Mouse (Mus musculus) neural tube, embryonic 10.5 days (tissue): ENCODE results near the gene Hsh2d.

Experiments
- DNase-seq: peaks from one replicate; pipeline ENCODE4 v3.0.0-alpha.2; 2017; ENCODE audit warnings: low spot score; ENCODE audit errors: extremely low spot score

The Hsh2d gene

DNA sequence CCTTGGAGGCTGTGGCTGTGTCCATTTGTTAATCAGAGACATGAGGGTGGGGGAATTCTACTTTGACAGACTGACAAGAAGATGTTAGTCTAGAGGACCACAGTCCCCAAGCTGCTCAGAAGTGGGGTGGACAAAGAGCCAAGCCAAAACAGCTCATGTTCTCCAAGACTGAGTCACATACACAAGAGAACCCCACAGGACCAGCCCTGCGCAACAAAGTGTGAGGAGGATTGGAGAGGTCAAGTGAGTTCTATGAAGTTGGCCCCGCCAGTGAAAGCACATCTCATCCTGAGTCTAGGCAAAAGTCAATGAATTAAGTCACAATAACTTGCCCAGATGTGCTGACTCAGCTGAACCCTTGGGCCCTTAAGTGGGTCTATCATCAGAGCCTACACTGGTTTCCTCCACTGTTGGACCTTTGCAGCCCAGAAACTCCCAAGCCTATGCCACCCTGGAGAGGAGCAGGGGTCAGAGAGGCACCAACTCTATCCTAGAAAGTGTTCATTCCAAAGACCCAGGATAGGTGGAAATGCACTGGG lies 1.6 kb upstream of the Hsh2d start:
- no peak for DNase-seq

DNA sequence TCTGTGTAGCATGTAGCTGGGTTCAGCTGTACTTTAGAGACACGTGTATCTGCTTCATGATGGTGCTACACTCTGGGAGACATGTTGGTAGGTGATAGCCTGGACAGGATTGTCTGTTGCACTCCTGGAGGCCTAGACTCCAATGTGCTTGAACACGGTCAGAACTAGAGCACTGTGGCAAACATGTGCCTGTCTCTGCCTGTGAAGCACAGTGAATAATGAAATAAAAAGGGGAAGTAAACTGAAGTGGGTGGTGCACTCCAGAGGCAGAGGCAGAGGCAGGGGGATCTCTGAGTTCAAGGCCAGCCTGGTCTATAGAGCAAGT lies 739 bp downstream of the Hsh2d start:
- DNase-seq: no peak

DNA sequence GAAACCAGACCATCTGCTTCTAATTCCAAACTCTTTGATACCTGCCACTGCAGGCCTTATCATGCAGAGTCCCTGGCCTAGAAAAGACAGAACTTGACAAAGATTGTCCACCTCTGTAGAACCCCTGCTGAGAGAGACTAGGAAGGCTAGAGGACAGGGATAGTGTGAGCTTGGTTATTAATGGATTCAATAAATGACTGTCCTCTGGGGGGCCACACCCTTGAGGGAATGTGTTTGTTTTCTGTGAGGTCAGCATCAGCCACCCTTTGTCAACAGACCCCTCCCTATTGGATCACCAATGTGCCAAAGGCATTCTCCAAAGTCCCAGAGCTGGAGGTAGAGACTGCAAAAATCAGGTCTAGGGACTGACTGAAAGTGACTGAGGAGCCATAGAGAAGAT lies 2.6 kb downstream of the Hsh2d start:
- no peak for DNase-seq

DNA sequence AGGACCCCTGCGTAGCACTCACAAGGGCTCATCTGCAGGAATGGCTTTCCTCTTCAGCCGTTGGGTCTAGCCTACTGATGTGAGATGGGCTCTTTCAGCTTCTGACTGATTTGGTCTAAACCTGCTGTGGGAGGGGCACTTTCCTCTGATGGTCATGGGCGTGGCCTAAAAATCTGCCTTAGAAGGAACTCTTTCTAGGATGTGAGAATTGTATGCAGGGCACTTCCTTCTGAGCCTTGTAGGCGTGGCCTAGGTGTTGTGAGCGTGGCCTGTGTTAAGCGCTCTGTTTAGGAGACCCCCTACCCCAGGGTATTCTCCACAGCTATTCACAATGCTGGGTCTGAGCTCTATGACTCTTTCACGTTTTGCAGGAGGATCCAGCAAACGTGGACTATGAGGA lies 8.6 kb downstream of the Hsh2d start:
- DNase-seq: no peak

DNA sequence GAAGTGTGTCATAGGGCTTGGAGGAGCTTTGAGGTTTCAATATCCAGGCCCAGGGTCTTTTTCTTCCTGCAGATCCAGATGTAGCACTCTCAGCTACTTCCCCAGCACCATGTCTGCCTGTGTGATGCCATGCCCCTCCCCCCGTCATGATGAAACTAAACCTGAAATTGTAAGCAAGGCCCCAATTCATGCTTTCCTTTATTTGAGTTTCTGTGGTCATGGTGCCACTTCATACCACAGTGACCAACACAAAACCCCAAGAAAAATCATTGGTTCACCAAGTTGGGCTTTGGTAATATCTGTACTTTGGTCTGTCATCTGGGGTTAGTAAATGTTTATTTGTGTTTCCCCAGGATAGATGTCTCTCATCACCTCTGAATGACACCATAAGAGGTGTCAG lies 19.1 kb downstream of the Hsh2d start:
- no peak for DNase-seq

DNA sequence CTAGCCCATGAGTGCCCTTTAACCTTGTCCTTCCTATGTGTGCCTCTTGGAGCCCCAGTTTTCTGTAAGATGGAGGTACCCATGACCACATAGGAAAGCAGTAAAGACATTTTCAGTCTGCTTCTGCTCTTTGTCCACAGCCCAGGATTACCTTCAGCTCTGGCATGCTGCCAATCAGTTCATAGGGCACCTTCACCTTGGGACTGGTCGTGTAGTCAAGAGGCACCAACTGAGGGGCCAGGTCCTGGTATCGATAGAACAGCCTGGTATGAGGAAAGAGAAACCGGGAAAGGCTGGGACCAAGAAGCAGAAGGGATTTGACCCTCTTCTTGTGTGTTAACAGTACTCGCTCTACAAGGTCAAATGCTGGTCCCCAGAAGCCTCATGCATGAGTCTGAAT lies 20.8 kb downstream of the Hsh2d start:
- no peak for DNase-seq

DNA sequence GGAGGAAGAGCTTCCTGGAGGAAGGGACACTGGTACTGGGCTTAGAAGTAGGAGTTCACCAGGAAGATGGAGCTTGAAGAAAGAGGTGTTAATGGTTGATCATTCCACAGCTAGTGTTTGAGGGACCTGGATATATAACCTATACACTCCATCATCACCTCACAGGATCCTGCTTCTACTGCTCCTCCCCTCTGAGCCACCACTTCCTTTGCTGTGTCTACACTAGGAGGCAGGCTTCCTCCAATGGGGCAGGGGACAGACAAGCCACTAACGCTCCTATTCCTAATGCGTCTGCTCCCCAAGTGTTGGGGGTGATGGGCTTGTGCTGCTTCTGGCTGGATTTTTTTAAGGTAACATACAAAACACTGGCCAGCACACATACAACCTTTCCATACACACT lies 21.3 kb downstream of the Hsh2d start:
- no peak for DNase-seq

DNA sequence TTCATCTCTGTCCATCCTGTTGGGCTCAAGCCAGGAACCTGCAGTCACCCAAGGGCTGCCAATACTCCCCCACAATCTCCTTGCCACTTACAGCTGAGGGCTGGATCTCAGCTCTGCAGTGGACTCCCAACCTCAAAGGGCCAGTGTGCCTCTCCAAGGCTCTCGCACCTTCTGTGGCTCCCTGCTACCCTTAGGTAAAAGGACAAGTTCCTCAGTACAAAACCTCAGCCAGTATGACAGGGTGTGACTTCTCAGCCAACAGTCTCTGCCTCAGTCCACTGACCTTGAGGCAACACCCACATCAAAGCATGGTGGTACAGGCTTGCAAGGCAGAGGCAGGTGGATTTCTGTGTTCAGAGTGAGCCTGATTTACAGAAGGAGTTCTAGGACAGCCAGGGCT lies 22.4 kb downstream of the Hsh2d start:
- no peak for DNase-seq

DNA sequence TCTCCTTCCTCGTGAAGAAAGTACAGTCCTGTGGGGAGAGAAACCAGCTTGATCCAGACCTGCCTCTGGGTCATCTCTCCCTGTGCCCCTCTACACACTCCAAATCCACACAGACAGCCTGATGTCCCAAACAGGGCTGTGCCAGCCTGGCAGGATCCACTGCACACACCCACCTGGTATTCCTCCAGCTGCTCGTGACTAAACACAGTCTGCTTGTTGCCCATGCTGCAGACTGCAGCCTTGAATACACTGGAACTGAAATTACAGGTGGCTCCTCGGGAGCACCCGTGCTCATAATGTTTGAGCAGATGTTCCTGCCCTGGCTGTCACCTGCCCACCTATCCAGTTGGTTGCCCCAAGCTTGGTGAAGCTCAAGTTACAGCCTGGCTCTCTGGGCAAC lies 23.3 kb downstream of the Hsh2d start, which contains the start of gene Cib3:
Gene Cib3 (minus strand): TSS at position 87 of the 400 bp plus-strand sequence.
- DNase-seq: no peak

DNA sequence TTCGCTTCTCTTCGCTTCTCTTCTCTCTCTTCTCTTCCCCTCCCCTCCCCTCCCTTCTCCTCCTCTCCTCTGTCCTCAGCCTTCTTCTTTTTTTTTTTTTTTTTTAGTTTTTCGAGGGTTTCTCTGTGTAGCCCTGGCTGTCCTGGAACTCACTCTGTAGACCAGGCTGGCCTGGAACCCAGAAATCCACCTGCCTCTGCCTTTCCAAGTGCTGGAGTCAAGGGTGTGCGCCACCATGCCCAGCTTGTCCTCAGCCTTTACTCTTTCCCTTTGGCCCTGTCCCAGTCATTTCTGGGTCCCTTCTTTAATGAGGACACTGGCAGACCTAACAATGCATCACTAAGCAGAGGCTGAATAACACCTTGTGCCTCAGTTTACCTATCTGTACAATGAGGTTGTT lies 24.1 kb downstream of the Hsh2d start, which contains the start of gene Gm11034:
Gene Gm11034 (minus strand): TSS at position 101 of the 400 bp plus-strand sequence.
- DNase-seq: no peak

DNA sequence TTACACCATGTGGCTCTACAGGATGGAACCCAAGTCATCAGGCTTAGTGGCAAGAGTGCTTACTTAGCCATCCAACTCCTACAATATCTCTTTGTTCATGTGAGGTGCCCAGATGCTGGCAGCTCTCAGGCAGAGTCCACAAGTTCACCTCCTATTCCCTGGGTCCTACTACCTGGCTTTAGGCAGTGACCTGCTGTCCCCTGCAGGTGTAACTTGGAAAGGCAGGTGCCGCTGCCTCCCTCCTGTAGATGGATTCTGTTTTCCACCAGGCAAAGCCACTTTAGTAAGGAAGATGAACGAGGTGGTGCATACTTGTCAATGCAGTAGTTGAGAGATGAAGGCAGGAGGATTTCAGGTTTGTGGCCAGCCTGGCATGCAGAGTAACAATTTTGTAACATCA lies 25.6 kb downstream of the Hsh2d start:
- DNase-seq: no peak

DNA sequence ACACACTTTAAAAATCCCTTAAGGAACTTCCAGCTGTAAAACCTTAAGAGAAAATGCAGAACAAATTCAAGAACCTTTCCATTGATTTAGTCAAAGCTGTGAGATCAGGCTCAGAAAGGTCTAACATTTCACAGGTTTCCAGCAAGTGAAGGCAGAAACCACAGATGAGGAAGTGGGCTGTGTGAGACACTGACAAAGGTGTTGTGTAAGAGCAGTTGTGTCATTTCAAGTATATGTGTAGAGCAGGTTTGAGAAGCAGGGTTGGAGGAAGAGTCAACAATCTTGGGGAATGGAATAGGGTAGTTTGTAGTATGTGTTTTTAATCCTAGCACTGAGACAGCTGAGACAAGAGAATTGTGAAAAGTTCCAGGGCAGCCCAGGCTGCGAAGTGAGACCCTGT lies 26.4 kb downstream of the Hsh2d start:
- no peak for DNase-seq

DNA sequence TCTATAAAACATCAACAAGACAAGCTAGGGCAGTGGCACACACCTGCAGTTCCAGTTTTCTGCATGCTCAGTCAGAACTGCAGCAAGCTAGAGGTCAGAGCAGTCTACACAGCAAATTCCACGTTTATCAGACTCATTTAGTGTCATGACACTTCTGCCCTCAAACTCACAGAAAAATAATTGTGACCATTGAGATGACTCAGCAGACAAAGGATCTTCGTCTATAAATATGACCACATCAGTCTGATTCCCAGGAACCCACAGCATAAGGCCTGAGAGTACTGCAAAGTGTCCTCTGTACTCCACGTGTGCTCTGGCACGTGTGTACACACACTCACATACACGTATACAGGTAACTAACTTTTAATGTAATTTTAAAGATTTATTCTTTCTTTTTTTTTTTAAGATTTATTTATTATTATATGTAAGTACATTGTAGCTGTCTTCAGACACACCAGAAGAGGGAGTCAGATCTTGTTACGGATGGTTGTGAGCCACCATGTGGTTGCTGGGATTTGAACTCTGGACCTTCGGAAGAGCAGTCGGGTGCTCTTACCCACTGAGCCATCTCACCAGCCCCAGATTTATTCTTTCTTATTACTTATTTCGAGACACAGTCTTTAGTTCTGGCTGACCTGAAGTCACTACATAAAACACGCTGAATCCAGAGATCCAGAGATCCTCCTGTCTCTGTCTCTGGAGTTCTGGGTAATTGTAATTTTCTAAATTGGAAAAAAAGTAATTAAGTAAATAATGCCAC lies 29.5 kb downstream of the Hsh2d start:
- no peak for DNase-seq

DNA sequence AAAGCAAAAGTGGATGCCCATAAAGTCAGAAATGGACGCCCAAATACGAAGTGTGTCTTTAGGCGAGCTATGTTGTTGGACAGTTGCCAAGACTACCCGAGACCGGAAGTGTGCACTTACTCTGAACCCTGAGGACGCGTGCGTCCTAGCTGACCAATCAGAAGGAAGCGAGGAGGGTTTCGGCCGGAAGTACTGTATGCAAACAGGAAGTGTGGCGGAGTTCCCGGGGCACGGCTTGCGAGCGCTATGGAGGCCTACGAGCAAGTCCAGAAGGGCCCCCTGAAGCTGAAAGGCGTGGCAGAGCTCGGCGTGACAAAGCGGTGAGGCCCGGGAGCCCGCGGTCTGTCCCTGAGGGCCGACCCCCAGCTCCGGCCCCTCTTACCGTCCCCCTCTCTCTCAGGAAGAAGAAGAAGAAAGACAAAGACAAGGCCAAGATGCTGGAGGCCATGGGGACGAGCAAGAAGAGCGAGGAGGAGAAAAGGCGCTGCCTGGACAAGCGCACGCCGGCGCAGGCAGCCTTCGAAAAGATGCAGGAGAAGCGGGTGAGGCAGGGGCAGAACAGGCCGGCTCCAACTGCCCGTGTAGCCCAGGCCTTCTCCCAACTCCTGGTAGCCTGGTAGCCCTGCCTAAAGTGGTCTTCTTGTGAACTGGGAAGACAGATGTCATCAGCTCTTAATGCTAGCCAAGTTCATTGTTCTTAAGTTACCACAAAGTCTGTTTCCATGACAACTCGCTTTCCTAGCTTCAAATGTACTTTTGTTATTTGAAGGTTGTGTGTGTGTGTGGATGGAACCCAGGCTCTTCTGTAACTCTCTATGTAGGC lies 30.3 kb downstream of the Hsh2d start, which contains the start of gene Fam32a:
Gene Fam32a (plus strand): TSS at position 190 of the 823 bp plus-strand sequence.
- peak; percentile 89 for DNase-seq

DNA sequence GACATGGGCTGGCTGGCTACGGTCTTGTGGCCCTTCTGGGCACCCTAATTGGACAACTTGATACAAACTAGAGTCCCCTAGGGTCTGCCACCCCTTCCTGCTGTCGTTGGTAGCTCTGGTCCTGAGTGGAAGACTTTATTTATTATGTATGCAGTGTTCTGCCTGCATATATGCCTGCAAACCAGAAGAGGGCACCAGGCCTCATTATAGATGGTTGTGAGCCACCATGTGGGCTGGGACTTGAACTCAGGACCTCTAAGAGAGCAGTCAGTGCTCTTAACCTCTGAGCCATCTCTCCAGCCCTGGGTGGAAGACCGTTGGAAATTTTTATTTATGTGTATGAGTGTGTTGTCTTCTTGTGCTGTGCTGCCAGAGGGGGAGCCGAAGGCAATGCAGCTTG lies 31.3 kb downstream of the Hsh2d start:
- no peak for DNase-seq

DNA sequence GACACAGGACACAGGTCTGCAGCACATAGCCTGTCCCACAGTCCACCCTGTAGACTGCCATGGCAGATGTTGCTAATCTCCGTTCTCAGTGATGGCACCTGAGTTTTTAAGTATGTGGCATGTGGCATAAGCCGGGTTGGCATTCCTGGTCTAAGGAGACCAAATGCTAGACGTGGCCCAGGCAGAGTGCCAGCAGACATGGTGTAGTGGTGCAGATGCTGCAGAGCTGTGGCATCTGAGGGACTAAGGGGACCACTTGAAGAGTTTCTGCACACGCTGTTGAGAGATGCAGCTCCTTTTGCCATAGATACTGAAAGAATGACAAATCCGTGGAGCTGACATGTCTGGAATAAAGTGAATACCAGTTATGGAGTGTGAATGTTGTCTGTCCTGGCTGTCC lies 33.2 kb downstream of the Hsh2d start:
- DNase-seq: no peak

DNA sequence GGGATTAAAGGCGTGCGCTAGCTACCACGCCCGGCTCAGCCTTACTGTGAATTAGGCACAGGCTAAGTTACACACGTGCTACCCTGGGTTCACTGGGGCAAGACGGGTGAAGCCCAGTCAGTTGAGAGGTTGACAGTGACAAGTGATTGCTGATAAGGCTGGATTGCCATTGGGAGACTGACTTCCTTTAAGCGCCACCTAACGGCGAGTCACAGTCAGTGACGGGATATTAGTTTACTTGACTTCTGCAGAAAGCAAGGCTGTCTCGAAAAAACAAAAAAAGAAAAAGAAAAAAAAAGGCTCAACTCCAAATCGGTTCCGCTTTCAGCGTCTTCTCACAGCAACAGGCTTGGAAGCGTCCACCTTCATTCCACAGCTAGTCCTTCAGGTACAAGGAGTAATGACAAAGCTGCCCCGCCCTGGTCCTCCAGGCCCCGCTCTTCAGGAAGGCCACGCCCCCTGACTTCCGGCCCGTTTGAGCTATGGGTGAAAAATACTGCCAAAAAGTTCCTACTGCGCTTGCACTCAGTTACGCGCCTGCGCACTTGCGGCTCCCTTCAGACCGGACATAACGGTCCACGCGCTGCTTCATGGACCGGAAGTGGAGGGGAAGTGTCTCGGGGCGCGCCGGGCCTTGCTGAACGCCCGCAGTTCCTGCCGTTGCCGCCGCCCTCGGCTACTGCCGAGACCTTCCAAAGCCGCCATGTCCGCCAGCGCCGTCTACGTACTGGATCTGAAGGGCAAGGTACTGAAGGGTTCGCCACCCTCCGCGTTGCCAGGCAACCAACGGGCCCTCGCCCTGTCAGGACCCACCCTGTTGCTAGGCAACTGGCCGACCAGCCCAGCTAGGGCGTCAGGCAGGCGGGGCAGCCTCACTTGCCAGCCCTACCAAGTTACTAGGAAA lies 50.3 kb downstream of the Hsh2d start, which contains the start of gene Ap1m1:
Gene Ap1m1 (plus strand): TSS at position 520 of the 904 bp plus-strand sequence.
- DNase-seq: peak; percentile 99

DNA sequence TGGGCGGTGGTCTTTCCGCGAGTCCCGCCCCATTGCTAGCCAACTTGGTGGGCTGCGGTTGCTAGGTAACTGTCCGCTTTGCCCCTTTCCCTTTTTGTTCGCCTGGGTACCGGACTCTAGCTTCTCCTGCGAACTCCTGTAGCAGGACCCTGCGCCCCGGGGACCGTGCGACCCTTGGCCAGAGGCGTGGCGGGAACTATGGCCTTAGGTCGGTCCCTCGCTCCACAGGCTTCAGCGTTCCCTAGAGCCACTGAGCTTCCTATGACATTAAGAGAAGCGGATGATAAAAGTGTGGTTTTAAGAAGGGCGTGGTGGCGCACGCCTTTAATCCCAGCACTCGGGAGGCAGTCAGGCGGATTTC lies 50.9 kb downstream of the Hsh2d start:
- DNase-seq: no peak

DNA sequence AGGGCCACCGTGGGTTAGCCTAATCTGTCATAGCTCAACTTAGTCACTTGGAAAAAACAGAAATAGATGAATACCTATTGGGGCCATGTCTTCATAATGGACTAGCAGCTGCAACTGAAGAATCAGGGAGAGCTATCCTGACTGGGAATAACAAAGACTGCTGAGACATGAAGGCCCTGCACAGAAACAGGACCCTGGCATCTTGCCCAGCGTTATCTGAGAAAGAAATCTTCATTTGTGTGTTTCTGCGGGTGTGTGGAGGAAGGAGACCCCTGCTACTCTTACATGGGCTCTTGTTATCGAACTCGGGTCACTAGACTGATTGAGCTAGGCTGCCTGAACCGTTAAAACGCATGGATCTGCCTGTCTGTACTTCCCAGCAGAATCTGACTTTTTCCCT lies 51.5 kb downstream of the Hsh2d start:
- DNase-seq: no peak

DNA sequence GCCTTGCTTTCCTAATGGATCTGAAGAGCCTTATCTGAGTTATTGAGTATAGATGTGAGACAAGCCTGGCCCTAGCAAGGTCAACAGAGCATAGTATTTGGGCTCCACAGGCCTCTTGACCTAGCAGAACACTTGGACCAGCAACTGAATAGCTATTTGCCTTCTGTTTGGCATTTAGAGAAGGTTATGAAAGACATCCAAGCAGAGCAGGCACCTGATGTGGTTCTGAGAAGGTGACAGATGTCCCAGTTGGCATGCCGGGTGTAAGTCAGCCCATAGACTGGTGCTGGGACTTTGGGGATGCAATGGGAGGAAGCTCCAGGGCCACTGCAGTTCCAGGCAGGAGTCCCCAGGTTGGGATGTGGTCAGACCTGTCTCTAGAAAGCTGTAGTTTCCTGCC lies 52.8 kb downstream of the Hsh2d start:
- no peak for DNase-seq

DNA sequence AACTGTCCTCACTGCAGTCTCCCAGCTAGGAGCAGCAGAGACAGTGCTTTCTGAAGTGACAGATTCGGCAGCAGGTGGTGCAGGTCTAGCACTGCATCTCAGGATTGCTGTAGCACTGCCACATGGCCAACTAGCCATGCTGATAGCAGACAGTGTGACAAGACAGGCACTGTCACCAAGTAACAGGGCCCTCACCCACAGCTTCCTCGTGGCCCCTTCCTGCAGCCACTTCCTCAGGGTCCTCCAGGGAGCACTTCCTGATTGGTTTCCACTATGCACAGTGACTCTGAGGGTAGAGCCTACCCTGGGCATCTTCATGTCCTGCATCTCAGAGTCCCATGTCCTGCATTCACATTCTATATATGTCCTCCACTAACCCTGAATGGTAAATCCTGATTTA lies 55.2 kb downstream of the Hsh2d start:
- DNase-seq: no peak
